Mouse (Mus musculus) WW6 (cell line): Measurements from ENCODE around the gene Adamtsl3.

ENCODE experiments used
- DNase-seq: peaks from one replicate; pipeline ENCODE4 v3.0.0-alpha.2; 2013; ENCODE audit warnings: low read depth, low spot score

The Adamtsl3 gene

DNA sequence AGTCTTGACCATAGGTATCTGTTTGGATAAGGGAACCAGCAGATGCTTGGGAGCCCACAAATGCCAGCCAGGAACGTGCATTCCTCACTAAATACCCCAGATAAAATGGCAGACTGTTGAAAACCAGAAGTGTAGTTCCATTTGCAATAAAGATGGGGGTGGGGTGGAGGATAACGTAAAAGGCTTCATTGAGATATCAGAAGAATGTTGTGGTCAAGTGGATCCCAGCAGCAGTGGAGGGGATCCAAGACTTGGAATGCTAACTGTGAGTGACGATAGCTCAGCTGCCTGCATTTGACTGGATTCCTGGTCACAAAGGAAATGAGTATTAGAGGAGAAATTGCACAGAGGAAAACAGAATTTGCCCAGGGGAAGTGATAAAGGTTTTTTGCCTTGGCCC, 87.1 kb downstream of the Adamtsl3 start:
- no peak for DNase-seq

DNA sequence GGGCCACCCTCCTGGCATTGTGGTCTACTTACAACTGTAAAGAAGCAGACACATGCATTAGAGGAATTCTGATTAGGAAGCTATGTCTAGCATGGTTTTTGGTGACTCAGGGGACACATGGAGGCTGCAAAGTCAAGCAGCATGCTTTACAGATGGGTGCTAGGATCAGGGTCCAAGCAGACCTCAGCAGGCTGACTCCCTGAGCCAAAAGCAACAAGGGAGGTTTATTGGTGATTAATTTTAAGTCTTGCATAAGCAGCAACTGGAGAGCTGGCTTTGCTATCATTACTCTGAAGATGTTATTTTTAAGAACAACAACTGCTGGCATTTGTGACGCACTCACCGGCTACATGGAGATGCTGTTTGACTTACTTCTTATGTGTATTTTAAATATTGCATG, 88.1 kb downstream of the Adamtsl3 start:
- DNase-seq: no peak

DNA sequence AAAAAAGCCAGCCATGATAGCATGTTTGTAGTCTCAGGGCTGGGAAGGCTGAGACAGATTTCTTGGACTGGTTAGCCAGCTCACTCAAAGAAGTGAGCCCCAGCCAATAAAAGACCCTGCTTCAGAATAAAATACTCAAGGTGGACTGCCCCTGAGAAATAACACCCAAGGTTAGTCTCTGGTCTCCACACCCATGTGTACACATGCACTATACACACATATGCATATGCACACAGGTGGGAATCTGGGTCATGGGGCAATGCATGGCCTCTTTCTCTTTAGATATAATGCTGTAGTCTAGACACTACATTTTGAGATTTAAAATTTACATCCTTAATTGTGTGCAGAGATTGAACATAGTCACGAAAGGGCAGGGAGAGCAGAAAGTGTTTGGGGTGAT, 88.8 kb downstream of the Adamtsl3 start:
- no peak for DNase-seq

DNA sequence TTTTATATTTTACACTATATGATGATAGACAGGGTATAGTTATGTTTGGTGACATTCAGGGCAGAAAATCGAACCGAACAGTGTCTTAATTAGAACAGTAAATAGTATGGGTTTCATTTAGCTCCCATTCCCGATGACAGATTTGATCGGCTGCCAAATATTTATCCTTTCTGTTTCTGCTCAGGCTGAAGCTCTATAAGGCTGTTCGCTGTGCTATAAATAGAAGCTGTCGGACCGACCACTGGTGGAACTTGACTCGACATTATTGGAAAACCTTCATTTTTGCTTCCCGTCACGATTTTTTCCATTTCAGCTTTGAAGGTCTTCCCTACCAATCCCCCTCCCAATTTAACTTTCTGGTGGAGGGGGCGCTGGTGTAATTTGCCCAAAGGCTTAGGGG, 89.9 kb downstream of the Adamtsl3 start:
- no peak for DNase-seq

DNA sequence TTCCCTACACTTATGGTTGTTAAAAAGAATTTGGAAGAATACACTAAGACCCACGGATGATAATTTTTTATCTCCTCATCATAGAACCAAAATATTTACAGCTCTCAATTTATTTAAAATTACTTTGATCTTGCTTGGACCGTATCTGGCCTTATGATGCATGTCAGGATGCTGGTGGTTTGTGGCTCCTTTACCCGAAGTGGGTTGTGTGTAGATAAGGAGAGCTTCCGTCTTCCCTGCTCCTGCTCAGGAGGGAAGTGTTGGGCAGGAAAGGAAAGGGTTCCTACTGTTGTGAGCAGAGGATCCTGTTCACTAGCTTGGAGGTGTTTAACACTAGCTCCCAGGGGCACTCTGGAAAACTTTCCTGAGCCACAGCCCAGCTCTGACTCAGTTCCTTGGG, 94.0 kb downstream of the Adamtsl3 start:
- DNase-seq: no peak

DNA sequence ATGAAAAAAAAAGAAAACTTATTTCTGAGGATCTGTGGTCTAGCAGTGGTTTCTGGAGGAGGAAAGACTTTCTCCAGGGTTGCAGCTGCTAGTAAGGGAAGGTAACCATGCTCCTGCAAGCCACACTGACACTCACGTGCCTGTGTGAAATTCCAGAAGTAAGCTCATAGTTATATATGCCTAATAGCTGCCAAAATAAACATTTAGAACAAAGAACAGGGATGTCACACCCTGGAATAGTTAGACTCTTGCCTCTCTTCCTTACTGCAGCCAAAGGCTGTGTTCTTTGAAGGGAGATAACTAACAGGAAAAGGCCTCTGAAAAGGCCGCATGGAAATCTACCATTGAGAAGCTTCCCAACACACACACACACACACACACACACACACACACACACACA, 96.1 kb downstream of the Adamtsl3 start:
- DNase-seq: no peak

DNA sequence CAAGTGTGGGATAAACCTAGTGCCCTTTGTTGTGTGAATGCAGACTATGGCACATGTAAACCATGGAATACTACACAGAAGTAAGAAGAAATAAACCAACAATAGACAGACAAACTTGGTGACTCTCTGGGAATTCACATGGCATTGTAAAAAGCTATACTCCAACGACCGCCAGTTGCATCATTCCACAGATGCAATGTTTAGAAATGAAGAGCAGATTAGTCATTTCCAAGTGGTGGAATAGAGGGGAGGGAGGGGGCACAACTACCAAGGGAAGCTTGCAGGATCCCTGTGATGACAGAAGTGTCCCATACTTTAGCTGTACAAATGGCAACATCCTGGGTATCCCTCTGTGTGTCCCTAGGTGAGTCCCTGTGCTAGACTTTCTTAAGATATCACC, 97.7 kb downstream of the Adamtsl3 start:
- DNase-seq: no peak

DNA sequence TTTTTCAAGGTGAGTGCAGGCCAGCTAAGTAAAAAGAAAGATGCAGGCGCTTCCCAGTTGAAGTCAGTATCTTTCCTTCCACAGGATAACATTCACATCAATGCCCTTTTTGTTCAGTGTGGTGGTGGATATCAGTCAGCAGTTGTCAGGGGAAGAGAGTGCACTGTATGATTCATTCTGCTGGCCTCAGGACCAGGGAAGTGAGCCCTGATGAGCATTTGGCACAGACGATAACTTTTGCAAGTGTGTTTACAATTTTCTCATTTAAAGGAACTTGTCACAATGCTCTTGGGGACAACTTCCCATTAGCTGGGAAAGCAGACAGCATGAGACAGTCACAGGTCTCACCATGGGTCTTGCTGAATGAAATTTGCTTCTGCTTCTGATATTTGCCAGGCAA, 122.9 kb downstream of the Adamtsl3 start:
- no peak for DNase-seq

DNA sequence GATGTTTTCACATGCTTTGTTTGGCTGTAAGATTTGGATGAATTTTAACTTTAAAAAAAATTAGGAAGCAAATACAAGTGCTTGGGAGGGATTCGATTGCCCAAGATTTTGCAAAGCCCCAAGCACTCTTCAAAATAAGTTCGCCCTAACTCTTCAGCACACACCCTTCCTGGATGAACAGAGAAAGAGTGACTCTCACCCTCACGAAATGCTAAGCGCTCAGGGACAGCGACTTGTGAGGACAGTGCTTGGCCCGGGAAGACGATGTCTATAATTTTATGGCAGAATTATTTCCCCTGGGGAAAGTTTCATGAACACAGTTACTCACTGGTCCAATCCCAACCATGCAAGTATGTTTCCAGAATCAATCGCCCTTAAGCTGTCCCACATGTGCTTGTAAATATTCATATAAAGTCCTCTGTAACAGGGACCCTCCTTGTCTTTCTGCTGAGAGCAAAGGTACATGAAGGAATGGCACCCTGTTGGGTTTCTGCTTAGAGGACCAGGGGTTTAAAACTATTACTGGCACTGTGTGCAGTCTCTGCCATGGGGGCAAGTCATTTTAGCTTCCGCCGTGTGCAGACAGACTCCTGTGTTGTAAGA, 127.5 kb downstream of the Adamtsl3 start:
- no peak for DNase-seq

DNA sequence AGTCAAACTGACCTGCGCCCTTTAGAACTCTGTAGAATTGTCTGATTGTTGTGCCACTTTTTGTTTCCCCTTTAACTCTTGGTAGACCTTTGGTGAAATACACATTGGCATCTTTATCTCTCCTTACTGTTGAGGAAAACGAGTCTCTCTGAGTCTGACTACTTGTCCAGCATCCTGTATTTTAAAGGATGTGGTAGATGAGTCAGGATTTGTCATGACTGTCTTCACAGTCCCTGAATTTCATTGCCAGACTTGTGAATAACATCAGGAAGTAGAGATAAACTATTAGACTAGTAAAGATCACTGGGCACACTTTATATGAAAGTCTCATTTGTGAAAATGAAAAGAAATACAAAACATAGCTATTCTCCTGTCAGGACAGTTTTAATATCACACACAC, 128.9 kb downstream of the Adamtsl3 start:
- no peak for DNase-seq

DNA sequence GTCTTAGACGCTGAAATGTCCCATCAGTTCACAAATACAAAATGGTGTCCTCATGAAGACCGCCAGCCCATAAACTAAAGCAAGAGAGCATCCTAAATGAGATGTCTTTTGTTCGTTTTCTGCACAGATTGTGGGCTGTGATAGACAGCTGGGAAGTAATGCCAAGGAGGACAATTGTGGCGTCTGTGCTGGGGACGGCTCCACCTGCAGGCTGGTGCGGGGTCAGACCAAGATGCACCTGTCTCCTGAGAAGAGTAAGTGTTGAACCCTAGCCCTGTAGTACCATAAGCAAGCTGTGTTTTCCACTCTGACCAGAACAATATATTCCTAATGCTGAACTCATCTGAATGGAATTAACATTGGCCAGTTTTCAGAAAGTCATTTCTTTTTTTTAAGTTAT, 129.9 kb downstream of the Adamtsl3 start:
- no peak for DNase-seq

DNA sequence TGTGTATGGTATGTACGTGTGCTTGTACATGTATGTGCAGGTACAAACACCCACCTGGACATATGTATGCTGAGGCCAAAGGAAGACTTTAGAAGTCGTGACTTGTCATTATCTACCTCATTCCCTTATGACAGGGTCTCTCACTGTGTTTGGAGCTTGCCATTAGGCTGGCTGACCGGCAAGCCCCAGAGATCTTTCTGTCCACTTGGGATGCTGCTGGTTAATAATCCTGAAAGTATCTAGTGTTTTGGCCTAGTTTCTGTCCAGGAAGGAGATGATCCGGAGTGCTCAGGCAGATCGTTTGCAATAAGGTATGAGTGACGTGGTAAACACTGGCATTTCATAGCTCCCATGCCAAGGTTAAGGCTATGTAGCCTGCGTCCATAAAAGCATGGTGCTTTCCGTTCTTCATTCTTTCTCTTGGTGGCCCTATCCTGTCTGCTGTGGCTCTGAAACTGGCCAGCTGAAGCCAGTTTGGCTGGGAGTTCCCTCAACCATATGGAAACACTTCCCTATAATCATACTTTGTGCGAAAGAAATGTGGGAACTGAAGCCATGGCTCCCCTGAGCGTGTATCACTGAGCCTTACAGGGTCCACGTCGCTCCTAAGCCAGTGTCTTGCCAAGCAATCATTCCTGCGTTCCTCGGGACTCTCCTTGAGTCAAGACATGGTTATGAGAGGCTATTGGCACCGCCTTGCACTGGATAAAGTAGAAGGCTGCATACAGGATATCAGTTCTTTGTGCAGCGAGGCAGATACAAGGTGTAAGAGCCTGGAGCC, 141.1 kb downstream of the Adamtsl3 start:
- no peak for DNase-seq

DNA sequence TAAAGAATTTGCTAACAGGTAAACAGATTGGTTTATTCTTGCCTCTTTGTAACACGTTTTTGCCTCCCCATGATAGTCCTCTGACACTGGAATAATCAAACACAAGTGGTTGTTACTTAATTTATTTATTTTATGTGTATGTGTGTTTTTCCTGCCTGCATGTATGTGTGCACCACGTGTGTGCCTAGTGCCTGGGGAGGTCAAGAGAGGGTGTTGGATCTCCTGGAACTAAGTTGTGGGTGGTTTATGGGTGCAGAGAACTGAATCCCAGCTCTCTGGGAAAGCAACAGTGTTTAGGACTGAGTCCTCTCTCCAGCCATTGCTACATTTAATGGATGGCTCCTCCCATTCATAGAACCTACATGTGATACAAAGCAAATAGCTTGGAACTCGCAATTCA, 143.0 kb downstream of the Adamtsl3 start:
- no peak for DNase-seq

DNA sequence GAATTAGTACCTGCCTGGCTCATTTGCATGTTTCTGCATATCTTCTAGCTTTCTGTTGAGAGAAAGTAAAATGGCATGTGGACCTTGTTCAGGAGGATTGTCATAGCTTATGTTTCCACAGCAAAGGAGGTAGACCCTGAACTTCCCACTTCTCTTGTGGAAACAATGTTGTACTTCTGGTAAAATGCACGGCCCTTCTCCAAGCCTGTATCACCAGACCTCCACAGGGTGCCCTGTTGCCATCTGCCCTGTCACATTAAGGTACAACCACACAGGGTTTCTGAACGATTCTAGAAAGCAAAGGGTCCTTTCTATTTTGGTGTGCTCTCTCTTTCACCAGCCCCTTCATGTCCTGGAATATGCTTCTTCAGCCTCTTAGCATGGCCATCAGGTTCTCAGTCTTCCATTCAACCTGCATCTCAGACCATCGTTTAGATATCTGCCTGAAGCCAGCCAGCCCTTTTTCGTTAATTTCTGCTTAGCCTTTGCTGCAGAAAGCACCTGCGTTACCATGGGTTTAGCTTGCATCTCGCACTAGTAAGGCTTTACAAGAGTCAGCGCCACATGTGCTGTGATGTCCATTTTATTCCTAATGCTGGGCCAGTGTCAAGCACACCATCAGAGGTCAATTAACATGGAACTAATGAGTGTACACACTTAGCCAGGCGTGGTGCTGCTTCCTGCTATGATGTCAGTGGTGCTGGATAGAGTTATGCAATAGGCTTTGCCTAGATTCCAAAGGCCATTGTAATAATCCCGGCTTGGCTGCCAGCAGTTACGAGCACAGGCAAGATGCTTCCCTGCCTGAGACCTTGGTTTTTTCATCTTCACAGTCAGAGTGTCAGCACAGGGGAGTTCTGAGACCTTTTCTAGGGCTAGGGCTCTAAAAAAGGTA, 143.6 kb downstream of the Adamtsl3 start:
- DNase-seq: no peak

DNA sequence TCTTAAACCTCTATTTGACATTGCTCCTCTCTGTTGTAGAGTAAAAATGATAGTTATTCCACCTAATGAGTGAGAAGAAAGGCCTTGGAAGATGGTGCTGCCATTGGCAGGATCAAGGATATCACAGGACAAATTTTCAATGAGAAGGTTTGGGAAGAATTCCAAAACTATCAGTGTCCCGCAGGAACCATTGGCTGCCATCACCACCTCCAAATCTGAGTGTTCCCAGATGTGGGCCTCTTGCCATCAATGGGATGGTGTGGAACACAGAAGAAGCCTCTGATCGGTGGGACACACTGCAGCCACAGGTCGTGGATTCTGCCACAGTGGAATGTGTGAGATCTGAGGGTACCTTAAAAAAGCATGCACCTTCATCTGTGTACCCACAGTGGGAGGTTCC, 147.9 kb downstream of the Adamtsl3 start:
- no peak for DNase-seq

DNA sequence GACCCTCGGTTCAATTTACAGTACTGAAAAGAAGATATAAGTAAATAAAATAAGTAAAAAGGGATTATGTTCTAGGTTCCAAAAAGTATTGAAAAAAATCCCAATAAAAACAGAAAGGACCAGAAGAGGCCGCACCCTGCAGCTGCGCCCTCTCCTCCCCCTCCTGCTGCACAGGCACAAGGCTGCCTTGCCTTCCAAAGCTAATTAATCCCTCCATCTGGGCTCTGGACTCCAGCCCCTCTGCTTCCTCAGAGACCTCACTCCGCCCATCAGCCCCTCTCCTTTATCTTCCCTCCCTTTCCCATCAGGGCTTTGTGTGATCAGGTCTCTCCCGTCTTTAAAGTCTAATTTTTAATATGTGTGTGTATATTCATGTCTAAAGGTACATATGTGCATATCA, 149.3 kb downstream of the Adamtsl3 start:
- DNase-seq: no peak

DNA sequence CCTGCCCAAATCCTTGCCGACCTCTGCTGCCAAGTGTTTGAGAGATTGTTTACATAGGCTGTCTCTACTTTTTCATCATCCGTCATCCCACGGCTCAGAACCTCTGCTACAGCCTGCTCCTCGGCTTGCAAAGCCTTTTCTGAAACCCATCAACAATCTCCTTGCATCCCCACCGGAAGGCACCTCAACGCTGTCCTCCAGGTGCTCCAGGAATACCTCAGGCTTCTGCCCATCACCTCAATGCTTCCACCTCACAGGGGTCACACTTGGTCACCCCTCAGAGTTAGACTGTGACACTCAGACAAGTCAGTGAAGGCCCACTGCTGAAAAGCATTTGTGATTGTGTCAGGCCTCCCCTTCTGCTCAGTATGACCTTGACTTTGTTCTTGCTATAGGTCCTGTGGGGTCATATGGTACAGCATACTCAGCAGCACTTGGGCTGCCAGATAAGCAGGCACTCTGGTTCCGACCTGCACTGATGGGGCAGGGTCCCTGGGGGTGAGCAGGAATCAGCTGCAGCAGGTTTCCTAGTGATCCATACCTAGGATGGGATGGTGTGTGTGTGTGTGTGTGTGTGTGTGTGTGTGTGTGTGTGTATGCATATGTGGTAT, 150.0 kb downstream of the Adamtsl3 start:
- no peak for DNase-seq

DNA sequence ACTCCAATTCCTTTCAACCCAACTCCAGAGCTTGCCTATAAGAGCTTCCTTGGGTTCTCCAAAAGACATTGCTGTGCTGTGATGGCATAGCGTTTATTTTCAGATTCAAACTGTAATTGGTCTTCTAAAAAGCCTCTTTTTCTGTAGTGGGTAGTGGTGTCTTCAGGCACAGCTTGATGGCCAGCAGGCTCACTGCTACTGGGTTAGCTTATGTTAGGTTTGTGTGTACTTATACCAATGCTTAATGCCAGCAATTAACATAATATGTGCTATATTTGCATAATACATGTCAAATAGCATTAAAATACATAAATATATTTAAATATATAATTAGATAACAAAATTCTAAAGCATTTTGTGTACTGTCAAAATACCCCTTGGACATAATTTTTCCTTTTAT, 155.5 kb downstream of the Adamtsl3 start:
- DNase-seq: no peak

DNA sequence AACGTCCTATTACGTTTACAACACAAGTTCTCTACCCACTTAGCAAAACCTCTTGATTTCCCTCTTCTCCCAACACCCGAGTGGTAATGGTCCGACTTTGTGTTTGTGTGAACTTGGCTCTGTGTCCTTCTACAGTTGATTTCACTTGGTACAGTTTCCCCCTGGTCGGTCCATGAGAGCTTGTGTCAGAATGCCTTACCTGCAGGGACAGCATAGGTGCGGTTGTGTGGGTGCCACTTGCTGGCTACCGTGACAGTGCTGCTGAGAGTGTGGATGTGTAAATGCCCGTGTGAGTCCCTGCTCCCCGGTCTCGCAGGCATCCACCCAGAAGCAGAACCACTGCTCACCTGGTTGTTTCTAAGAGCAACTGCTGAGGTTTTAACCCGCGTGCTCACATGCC, 157.4 kb downstream of the Adamtsl3 start:
- no peak for DNase-seq

DNA sequence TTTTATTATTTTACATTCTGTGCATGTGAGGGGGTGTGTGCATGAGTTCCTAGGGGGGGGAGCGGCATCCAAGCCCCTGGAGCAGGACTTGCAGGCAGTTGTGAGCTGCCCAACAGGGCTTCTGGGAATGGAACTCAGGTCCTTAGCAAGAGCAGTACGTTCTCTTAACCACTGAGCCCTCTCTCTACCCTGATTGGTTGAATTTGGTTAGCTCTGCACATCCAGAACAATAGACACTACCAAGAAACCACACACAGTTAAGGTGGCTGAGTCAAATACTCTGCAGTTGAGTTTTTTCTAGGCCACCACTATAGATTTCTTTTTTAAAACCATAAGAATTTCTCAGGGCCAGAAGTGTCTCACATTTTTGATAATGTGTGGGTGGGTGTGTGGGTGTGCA, 158.7 kb downstream of the Adamtsl3 start:
- no peak for DNase-seq

DNA sequence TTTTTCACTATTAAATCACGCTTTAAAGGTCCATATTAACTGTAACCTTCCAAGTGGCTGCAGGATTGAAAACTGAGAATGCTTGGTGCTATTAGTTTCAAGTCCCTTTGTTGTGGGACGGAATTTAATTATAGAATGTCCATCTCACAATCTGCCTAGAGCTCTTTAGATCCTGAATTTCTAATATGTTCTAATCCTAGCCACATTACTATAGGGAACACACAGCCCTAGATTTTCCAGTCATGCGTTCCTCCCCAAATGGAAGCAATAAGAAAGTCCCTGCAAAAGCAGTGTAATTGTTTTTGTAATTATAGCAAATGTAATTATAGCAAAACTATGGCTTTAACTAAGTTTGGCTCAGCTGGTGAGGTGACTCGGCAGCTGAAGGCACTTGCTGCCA, 161.6 kb downstream of the Adamtsl3 start:
- no peak for DNase-seq

DNA sequence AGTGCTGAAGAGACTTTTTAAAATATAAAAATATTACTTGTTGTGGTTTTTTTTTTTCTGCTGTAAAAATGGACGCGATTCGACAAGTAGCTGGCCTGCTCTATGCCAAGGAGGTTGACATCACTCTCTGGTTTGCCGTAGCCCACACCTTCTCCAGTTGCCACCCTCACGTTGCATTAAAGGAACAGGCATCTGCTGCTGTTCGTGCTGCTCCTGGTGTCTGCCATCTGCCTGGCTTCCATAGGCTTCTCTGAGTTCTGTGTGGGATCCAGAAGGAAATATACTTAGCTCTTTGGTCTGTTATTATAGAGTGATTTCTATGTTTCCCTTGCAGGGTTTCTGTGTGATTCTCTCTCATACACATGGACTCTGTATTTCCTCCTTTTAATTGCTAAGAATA, 165.8 kb downstream of the Adamtsl3 start:
- no peak for DNase-seq
